Mouse (Mus musculus) neutrophil, adult 5-6 weeks (primary cell): Measurements from ENCODE around the gene Olfr800. TPM values are rescaled to one million over a fixed set of nuclear protein-coding genes. Genes with fewer than 3 reads are reported as not detected.

ENCODE experiments used
- ATAC-seq: fragments of 151-379, 151-347 bp; 2 replicates; pipeline ENCODE4 v1.8.0; 2017; ENCODE audit warnings: mild to moderate bottlenecking, moderate TSS enrichment; ENCODE audit not compliant: insufficient number of reproducible peaks, poor library complexity, low FRiP score, severe bottlenecking; ENCODE audit errors: extremely low read depth
- total RNA-seq: library from RNA; stranded (forward); fragments of 200-1000 nt; gene quantifications from 2 replicates; pipeline ENCODE4 v1.2.3, GENCODE M21; 2017

Olfr800 gene
- total RNA-seq = not detected in 2 replicates

GRCm38 (mm10) chr10:129657394-129657793 lies at the start of gene Olfr800:
Gene Olfr800 (plus strand): TSS chr10:129657694.
- ATAC-seq = no peak

DNA sequence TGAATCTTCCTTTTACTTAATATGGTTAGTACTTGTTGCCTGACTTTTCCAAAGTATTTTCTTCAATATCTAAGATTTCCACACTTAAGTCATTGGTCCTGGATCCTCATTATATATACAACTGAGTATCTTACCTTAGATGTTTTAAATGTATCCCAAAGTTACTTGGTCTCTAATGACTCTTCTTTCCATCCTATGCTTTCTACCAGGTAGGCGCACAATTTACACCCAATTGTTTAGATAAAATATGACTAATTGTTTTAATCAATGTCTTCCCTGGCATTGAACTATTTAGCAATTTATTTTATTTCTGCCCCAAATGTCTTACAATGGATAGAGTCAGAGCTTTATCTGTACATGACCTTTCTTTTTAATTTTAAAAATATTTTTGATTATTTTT lies 45.0 kb upstream of the Olfr800 start, which contains the start of gene Olfr796:
Gene Olfr796, minus strand, starts transcription at position 101 of the 400 bp plus-strand sequence.
- ATAC-seq = no peak

- ATAC-seq = no peak
Measured at GRCm38 (mm10) chr10:129621724-129622123, 35.8 kb upstream of the Olfr800 start.

GRCm38 (mm10) chr10:129623251-129623650 lies 34.2 kb upstream of the Olfr800 start:
- ATAC-seq = no peak

DNA sequence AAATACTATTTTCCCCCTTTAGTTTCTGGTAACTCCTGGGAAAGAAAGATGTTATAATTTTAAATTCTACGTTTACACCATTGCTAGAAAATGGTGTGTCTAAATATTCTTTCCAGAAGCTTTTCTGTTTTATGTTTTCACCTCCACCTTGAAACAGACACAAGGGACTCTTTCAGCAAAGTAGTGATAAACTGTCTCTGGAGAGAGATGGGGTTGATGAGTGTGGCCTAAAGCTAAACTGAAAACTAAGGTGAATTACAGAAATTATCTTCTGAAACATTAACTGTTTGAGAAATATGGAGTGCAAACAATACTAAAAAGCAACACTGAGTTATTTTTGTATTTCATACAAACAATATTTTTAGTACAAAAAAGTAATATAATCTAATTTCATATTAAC lies 29.7 kb upstream of the Olfr800 start, which contains the start of gene Olfr798:
Gene Olfr798, minus strand, starts transcription at position 101 of the 400 bp plus-strand sequence.
- ATAC-seq = no peak

- no peak for ATAC-seq
Measured at GRCm38 (mm10) chr10:129637184-129637583, 20.3 kb upstream of the Olfr800 start, which contains the start of gene Olfr799. Gene Olfr799 (plus strand): TSS chr10:129637484.

DNA sequence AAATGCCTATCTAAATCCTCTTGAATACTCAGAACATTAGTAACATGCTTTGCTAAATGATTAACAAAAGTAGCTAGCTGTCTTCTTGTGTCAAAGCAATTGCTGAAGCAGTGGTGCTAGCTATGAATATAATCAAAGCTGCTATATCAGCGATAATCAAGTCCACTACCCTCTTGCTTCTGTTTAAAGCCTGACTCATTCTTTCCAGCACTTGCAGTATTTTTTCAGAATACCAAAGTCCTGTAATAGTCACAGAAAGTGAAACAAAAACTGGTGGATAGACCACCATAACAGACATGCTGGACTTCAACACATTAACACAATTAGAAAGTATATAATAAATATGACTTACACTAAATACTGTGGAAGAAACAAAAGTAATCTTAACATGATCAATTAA lies 5.7 kb upstream of the Olfr800 start:
- no peak for ATAC-seq

- no peak for ATAC-seq
Measured at GRCm38 (mm10) chr10:129673765-129674164, 16.3 kb downstream of the Olfr800 start, which contains the start of gene Olfr801. Gene Olfr801 (minus strand): TSS chr10:129673865.

- ATAC-seq = no peak
Measured at GRCm38 (mm10) chr10:129688069-129688468, 30.6 kb downstream of the Olfr800 start, which contains the start of gene Olfr802. Gene Olfr802 (minus strand): TSS chr10:129688169.

DNA sequence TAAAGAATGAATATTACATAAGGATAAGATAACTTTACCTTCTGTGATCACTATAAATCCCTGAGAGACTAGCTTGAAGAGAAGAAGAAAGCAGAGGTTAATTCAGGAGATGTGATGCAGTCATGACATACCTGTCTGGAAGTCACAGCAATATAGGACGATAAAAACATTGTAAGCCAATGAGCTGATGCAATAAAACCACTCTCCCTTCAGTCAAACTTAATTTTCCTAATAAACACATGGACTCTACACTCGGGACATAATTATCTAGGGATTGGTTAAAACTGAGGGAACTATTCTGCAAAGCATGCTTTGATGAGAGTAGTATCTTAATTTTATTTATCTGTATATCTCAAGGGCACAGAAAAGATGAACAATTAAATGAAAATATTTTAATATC lies 36.7 kb downstream of the Olfr800 start, which contains the start of gene Olfr803:
Gene Olfr803, minus strand, starts transcription at position 101 of the 400 bp plus-strand sequence.
- ATAC-seq = no peak

- no peak for ATAC-seq
Measured at GRCm38 (mm10) chr10:129702910-129703309, 45.4 kb downstream of the Olfr800 start, which contains the start of gene Olfr804. Gene Olfr804 (plus strand): TSS chr10:129703210.

Other genes with a start within 250 kb of the Olfr800 start
- gene Olfr786, start 230.4 kb upstream of the Olfr800 start, total RNA-seq = not detected in 2 replicates
- not detected in 2 replicates for gene Olfr787, start 195.8 kb upstream of the Olfr800 start, total RNA-seq
- not detected in 2 replicates for gene Olfr788, start 186.7 kb upstream of the Olfr800 start, total RNA-seq
- gene Olfr789, start 172.9 kb upstream of the Olfr800 start, total RNA-seq = not detected in 2 replicates
- not detected in 2 replicates for gene Olfr790, start 159.2 kb upstream of the Olfr800 start, total RNA-seq
- not detected in 2 replicates for gene Olfr791, start 135.9 kb upstream of the Olfr800 start, total RNA-seq
- gene Olfr792, start 118.5 kb upstream of the Olfr800 start, total RNA-seq = not detected in 2 replicates
- gene Olfr794, start 90.0 kb upstream of the Olfr800 start, total RNA-seq = 0.25 TPM in 1 of 2 replicates, not detected in the other
- gene Olfr796, start 45.1 kb upstream of the Olfr800 start, total RNA-seq = not detected in 2 replicates
- gene Olfr798, start 29.8 kb upstream of the Olfr800 start, total RNA-seq = not detected in 2 replicates
- 0.81 TPM in 1 of 2 replicates, not detected in the other for gene Olfr799, start 20.2 kb upstream of the Olfr800 start, total RNA-seq
- gene Olfr801, start 16.2 kb downstream of the Olfr800 start, total RNA-seq = 0.12 TPM in 1 of 2 replicates, not detected in the other
- gene Olfr802, start 30.5 kb downstream of the Olfr800 start, total RNA-seq = not detected in 2 replicates
- 0.35 TPM in 1 of 2 replicates, not detected in the other for gene Olfr803, start 36.6 kb downstream of the Olfr800 start, total RNA-seq
- gene Olfr804, start 45.5 kb downstream of the Olfr800 start, total RNA-seq = 0.12 TPM in 1 of 2 replicates, not detected in the other
- not detected in 2 replicates for gene Olfr805, start 71.7 kb downstream of the Olfr800 start, total RNA-seq
- gene Olfr806, start 84.2 kb downstream of the Olfr800 start, total RNA-seq = 0.23 TPM in 1 of 2 replicates, not detected in the other
- gene Olfr807, start 100.1 kb downstream of the Olfr800 start, total RNA-seq = not detected in 2 replicates
- gene Olfr808, start 107.8 kb downstream of the Olfr800 start, total RNA-seq = not detected in 2 replicates
- gene Olfr809, start 116.9 kb downstream of the Olfr800 start, total RNA-seq = 0.35 TPM in 1 of 2 replicates, not detected in the other
- not detected in 2 replicates for gene Olfr810, start 137.2 kb downstream of the Olfr800 start, total RNA-seq
- not detected in 2 replicates for gene Olfr811, start 146.7 kb downstream of the Olfr800 start, total RNA-seq
- not detected in 2 replicates for gene Olfr812, start 188.4 kb downstream of the Olfr800 start, total RNA-seq
- not detected in 2 replicates for gene Olfr813, start 197.7 kb downstream of the Olfr800 start, total RNA-seq
- gene Olfr814, start 222.2 kb downstream of the Olfr800 start, total RNA-seq = 0.61 TPM in 1 of 2 replicates, not detected in the other
- 1.2 TPM in 1 of 2 replicates, not detected in the other for gene Olfr815, start 248.2 kb downstream of the Olfr800 start, total RNA-seq